Mouse (Mus musculus): ENCODE results near the gene Cramp1l.

GRCm38 (mm10) chr17:25005102-25005501 lies 10.5 kb downstream of the Cramp1l start:
- TF ChIP-seq CTCF (IDR thresholded peaks at IDR 0.05; ENCODE audit: low read depth, low read length) (peak; percentile 13), EP300 (IDR thresholded peaks at IDR 0.05; ENCODE audit: insufficient read depth, low read depth, low read length) (no peak)
